Mouse (Mus musculus) thymus, adult 18-20 months (tissue): ENCODE data around the gene Sgca.

Source experiments
- DNase-seq, 2 experiments: peaks; one replicate each; pipeline ENCODE4 v3.0.0; 2022; ENCODE audit warnings: mixed read lengths in 2 of 2

The Sgca gene

DNA sequence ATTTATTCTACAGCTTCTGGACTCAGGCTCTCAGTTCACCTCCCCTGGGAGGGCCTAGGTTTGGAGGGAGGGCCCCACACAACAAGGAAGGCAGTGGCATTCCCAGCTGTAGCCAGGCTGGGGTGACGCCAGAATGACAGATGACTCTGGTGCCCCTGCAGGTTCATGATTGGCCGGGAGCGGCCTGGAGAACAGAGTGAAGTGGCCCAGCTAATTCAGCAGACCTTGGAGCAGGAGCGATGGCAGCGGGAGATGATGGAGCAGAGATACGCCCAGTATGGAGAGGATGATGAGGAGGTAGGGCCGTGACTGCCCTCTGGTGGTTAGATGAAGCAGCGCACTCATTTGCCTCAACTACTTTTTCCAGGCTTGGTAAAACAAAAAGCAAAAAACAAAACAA is 24.9 kb upstream of the Sgca start:
- DNase-seq: peak; percentile 52 to 72

DNA sequence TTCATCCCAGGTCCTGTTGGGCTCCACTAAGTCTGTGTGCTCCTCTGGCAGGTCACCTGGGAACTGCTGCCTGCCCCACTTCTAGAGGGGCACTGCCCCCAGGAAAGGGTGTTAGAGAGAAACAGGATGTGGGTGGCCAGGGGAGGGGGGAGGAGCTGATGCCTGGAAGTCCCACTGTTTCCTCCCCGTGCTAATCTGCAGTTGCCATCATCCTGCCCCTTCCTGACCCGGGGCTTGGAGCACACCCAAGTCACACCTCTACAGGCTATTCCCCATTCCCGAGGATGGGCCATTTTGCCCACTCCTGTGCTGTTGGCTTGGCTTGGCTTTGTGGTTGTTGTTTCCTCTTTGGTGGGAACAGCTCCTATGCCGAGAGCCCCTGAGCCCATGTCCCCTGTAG is 24.4 kb upstream of the Sgca start:
- DNase-seq: peak; percentile 63 to 80

DNA sequence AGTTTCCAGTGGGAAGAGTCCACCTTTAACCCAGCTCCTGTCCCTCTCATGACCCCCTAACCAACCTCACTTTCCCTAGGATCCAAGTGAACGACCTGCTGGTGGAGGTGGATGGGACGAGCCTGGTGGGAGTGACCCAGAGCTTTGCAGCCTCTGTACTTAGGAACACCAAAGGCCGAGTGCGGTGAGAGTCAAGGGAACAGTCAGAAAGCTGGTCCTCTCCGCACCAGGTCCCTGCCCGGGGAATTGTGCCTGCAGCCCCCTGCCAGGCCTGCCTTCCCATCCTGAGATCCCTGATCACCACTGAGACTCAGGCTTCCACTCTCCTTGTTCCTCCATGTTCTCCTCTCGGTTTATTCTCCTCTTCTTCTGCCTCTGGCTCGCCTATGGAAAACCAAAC is 24.0 kb upstream of the Sgca start:
- no peak for DNase-seq

GRCm38 (mm10) chr11:94998041-94998531 is 22.0 kb upstream of the Sgca start:
- DNase-seq: peak; percentile 94 to 97

GRCm38 (mm10) chr11:94997596-94997995 is 21.5 kb upstream of the Sgca start:
- no peak for DNase-seq

- no peak for DNase-seq
These were observed 20.9 kb upstream of the Sgca start for GRCm38 (mm10) chr11:94996984-94997383.

- no peak for DNase-seq
These were observed 20.0 kb upstream of the Sgca start for GRCm38 (mm10) chr11:94996101-94996500.

GRCm38 (mm10) chr11:94994947-94995772 is 19.0 kb upstream of the Sgca start:
- no peak for DNase-seq

DNA sequence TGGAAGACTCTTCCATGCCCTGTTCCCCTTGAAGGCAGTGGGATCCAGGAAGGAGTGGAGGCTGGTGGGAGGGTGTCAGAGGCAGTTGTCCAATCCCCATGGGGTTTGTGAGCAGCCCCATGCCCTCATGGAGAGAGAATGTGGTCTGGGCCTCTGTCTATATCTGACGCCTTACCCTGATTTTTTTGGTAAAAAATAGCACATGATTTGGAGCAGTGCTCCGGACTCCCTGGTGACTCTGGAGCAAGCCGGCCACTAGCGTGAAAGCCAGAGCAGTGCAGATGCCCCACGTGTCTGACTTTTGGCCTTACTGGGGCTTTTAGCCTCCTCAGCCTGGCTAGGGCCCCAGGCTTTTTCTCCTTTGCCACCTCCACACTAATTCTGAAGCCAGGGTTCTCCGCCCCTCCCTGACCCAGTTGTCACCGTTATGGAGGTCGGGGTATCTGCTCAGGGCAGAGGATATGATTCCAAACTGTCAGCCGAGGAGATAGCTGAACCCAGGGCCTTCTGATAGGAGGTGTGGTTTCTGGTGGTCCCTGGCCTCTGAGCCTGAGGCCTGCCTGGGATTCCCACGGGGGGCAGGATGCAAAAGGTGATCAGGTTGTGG is 18.2 kb upstream of the Sgca start:
- DNase-seq: no peak

DNA sequence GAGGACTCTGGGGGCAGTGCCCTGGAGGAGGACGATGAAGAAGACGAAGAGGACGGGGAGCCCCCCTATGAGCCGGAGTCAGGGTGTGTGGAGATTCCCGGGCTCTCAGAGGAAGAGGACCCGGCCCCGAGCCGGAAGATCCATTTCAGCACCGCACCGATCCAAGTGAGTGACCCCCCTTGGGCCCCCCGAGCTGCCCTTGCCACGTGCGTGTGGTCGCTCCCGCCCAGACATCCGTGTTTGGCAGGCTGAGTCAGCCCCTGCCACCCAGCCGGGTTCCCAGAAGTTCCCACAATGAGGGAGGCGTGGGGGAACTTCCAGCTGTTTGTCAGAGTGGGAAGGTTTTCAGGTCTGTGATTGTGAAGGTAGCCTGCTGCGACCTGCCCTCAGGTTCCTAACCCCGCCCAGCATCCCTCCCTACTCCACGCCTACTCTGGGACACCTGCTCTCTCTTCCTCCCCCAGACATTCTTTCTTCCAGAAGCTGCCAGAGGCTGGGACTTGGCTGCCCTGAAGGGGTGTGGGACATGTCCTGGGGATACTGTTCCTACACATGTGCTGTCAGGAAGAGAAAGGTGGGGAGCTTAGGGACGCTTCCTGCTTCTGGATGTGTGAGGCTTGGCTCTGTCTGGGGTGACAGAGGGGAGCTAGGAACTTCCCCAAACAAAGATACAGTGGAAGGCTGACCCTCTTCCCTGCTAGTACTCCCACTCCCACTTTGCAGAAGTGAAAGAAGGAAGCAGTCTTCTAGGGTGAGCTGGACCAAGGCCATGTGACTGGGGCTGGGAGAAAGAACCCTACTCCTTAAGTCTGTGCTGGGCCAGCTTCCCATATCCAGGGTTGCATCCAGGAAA is 16.9 kb upstream of the Sgca start:
- peak in 1 of 2 experiments; percentile 68 for DNase-seq

- no peak for DNase-seq
These were observed 16.3 kb upstream of the Sgca start for GRCm38 (mm10) chr11:94992480-94992753.

GRCm38 (mm10) chr11:94991641-94992479 is 15.7 kb upstream of the Sgca start:
- DNase-seq: peak in 1 of 2 experiments; percentile 51

DNA sequence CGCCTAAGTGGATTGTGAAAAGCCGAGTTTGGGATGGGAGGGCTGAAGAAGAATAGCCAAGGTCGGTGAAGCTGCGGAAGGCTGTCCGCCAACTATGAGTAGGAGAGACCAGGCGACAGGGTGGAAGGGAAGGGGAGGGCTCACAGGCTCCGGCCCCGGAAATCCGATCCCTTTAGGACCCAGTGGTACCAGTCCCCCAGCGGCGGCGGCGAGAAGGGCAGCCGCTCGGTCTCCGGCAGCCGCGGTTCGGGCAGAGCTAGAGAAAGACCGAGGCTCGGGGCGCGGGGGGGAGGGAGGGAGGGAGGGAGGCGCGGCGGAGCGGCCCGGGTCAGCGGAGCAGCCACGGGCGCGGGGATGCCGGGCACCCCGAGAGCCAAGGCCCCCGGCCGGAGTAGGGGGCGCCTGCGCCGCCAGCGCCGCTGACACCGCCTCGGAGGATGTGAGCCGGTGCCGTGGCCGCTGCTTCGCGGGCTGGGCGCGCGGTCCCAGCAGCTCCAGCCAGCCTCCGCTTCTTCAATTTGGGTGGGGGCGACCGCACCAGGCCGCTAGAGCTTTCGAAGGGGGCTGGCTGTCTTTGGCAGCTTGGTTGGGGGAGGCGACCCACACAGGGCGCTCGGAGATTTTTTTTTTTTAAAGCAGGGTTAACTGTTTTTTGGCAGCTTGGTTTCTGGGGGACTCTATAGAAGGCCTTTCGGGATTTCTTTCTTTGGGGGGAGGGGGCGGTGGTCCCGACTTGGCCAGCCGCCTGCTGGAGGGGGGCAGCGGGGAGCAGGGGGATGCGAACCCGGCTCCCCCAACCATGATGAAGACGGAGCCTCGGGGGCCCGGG is 14.8 kb upstream of the Sgca start, which contains the start of gene Ppp1r9b:
Ppp1r9b (plus strand) TSS at position 287 of the 829 bp plus-strand sequence.
- DNase-seq: peak; percentile 85 to 86

DNA sequence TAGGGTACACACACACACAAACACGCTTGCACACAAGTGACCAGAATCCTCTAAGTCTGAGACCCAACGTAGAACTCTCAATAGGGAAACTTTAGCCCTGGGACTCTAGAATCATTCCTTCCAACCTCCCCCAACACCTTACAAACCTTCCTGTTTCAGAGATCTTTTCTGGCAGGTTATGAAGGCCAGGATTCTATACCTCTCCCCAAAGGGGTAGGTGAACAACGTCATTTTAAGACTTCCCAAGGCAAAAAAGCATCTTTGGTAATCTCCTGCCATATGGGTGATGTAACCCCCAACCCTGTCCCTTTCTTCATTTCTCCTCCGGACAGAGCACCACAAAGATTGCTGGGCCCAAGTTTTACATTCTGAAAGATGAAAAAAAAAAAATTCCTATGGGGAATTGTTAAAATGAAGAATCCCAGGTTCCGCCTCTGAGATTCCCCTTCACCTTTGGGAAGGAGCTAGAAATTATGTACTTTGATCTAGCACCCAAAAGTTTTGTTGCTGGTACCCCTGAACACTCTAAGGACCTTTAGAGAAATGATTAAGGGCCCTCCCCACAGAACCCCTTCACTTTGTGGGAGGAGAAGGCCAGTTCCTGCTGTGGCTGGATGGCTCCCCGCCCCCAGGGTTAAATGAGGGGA is 14.1 kb upstream of the Sgca start:
- no peak for DNase-seq

DNA sequence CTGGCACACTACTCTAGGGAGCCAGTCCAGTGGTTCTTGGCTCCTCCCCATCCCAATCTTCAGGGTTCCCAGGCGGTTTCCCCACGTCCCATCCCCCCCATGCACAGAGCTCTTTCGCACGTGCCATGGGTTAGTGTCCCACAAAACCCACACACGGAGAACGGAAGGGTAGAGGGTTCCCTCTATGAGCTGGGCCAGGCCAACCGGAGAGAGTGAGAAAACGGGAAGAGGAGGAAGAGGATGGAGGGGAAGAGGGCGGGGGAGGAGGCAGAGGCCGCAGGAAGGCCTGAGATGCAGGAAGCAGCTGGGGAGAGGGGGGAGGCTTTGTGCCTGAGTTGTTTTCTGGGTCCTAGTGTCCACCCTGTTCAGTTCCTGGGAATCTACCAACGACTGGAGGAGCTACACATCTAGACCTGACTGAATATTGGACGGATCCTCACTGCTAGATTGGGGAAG is 13.5 kb upstream of the Sgca start:
- DNase-seq: peak; percentile 65 to 78

- DNase-seq: no peak
These were observed 12.8 kb upstream of the Sgca start for GRCm38 (mm10) chr11:94988780-94989561.

- no peak for DNase-seq
These were observed 11.7 kb upstream of the Sgca start for GRCm38 (mm10) chr11:94987851-94988250.

- no peak for DNase-seq
These were observed 11.2 kb upstream of the Sgca start for GRCm38 (mm10) chr11:94987341-94987740.

- DNase-seq: no peak
These were observed 10.3 kb upstream of the Sgca start for GRCm38 (mm10) chr11:94986435-94986834.

- DNase-seq: no peak
These were observed 9.7 kb upstream of the Sgca start for GRCm38 (mm10) chr11:94985822-94986221.
